Mouse (Mus musculus) ovary, postnatal 36 days (tissue): ENCODE measurements at regions not wholly inside any gene's neighbourhood (a gene's known extent, or its start where the extent isn't known, plus 50 kb on each side); places are given as distances from the start of the nearest gene placed in this dataset.

ENCODE experiments used
- DNase-seq: peaks from one replicate; pipeline ENCODE4 v3.0.0; 2022; ENCODE audit warnings: low spot score, mixed read lengths

DNA sequence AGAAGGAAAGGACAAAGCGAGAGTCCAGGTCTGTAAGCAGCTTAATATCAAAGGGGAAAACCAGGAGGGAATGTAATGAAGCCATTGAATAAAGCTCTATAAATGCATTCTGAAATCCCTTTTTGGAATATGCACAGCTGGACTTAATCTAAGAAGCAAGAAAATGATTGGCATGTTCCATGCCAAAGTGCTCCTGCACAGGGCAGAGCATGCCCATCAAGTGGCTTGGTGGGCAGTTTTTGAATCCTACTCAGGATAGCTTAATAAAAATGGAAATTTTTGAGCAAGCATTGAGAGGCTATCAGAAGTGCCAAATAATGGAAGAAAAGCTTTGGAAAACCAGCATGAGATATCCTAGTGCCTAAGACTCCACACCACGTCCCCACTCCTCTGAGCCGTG is 466.1 kb downstream of the Epm2a start:
- DNase-seq: no peak

DNA sequence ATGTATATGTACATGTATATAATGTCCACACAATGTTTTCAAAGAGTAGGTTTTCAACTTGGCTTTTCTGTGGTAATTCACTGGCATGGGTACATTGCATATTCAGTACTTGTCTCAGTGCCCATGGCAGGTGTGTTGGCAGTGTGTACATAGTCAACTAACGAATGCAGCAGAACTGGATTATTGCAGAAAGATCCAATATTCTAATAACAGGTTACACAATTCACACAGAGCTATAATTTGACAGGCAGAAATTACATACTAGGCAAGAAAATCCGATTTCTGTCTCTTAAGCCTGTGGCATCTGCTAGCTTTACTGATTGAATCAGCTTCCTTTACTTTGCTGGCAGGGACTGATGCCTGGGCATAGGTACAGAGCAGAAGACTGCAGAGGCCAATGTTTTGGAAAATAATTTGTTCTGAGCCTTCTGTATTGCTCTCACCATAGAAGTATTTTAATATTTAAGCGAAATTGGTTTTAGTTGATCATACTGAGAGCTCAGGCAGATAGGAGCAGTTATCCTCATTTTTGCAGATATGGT is 479.3 kb downstream of the Epm2a start:
- no peak for DNase-seq

DNA sequence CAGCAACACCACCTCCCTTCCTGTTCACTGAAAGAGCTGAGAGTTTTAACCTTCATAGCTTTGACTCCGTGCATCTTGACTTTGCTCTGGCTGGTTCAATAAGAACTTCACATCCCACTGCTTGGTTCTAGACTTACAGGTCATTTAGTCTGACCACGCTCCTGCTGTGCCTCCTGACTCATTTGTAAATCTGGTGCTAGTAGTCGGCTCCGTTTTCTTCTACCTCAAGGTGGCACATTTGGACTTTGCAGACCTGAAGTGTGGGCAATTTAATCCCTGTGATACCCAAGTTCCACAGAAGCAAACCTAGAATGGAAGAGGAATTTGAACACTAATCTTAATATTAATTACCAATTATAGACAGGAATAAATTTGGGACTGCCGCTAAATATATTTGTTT is 497.9 kb downstream of the Epm2a start:
- DNase-seq: no peak

DNA sequence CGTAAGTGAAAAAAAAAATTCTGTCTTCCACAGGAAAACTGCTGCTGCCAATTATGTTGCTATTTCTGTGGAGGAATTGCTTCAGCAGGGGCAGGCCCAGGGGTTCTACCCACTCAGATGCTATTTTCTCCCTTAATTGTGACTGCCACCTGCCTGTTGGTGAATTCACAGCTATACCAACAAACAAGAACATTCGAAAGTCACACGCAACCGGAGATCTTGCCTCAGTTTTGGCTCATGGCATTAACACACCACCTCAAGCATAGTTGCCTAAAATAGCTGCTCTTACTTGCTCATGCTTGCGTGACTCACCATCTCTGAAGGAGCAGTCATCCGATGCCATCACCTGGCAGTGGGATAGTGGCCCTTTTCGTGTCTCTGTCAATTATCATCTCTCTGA is 498.3 kb downstream of the Epm2a start:
- no peak for DNase-seq

DNA sequence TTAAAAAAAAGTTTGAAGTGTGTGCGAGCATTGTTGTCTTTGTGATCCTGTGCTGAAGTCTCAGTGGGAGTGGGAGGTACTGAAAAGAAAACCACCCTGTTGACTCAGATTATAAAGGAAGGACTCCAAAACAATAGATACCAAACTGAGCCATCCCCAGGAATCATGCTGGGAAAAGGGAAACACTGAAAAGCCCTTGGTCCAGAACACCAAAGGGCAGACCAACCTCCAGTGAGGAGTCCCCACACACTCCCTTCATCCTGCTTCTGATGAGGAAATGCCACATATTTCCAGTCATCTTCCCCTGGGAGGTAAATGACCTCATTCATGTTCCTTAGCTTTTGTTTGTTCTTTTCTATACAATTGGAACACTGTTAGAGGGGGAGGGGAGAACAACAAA is 502.9 kb downstream of the Epm2a start:
- DNase-seq: no peak

DNA sequence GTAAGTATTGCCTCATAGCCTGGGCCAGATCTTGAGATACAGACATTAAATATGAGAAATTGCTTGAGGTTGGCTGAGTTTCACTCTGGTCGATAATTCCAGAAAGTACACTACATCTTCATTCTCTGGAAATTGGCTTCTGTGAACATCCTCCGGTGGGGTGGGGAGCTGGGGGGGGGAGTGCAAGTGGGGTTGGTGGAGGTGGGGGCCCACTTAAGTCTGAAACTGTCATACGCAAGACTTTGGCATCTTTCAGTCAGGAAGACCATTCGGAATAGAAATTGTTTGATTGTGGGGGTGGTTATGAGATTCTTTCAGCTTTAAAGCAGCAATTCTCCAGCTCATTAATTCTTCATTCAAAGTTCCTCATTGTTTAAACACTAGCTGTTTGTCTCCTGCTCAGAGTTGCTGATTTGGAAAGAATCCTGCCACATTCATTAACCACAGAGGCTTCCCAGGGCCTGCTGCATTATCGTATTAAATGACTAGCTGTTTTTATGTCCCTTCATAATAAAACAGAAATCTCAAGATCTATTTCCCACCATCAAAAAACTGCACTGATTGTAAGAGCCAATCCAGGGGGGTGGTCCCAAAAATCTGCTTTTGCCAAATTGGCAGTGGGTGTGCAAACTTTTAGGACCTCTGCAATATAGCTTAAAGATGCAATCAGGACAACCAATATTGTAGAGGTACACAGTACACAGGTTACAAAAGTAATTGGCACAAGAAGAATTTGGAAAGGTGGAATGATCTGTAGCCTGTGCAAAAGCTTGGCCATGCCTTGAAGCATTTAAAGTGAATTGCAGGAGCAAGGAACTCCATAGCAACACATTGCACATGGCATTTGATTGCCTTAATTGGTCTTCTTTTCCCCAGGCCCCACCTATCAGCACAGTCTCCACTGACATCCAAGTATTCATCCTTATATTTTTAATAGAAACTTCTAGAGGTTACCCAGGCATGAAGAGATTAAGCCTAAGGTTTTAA is 532.2 kb downstream of the Epm2a start:
- no peak for DNase-seq

DNA sequence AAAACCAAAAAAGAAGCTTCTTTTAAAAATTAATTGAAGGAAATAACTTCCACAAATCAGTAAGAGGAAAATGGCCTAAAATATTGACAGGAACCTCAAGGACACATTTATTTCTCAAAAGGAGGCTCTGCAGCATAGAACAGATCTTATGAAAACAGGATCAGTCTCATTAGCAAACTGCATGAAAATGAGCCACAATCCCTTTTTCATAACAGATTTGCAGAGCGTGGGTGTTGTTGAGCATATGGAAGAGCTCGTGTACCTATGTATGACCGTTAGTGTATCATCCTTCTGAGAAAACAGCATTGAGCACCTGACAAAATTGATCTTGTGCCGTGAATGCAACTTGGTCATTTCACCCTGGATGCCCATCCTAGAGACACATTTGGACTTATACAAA is 543.0 kb downstream of the Epm2a start:
- DNase-seq: no peak

DNA sequence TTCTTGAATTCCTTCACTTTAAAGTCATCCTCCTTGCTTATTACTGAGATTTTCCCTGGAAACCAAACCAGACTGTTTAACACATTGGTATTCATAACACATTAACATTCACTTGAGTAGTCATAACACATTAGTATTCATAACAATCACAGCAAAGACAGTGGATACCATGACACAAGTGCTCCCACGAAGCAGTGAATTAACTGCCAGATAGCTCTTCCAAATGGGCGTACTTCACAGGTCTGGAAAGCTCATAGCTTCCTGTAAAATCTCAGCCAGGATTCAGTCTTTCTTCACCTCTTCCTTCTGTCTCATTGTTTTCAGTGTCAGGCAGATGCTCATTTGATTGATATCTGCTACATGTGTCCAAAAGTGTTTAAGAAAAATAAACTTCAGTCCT is 545.7 kb downstream of the Epm2a start:
- no peak for DNase-seq

DNA sequence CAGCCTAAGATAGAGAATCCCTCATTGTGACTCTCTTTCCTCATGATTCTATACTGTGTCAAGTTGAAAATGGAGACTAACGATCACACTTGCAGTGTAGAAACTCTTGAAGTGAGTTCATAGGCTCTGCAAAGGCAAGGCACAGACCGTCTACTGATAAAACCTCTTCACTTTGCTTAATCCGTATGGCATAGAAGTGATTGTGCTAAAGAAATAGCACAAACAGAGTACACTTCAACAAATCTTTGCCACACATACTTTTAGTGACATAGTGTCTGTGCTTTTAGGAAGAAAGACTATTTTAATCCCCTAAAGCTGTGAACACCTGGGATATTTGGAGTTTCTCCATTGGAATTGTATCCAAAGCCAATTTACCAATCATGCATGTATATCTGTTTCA is 578.9 kb downstream of the Epm2a start:
- DNase-seq: no peak

DNA sequence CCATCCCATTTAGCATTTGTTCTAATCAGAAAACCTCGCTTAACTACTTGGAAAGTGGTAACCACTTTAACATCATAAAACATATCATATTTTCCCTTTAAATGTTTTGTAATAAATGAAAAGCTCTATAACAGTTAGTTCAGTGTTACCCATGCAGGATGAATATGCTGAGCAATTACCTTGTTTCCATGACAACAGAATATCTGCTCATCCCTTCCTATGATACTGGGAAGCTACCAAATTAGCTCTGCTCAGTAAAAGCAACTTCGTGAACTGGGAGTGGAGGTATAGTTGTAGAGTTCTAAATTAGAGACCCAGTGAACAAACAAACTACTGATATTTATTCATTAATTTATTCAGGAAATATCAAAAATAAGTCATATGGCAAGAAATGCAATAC is 595.0 kb downstream of the Epm2a start:
- no peak for DNase-seq

DNA sequence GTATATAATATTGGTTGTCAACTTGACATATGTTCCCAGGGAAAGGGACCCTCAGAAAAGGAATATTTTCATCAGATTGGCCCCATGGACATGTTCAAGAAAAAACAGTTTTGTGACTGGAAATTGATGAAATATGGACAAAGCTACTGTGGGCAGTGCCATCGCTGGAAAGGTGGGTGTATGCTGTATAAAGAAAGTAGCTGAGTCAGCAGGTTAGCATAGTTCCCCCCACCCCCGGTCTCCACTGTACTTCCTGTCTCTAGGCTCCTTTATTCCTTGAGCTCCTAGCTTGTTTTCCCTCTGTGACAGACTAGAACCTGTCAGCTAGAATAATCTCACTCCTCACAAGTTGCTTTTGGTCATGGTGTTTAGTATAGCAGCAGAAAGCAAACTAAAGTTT is 599.6 kb downstream of the Epm2a start:
- no peak for DNase-seq

DNA sequence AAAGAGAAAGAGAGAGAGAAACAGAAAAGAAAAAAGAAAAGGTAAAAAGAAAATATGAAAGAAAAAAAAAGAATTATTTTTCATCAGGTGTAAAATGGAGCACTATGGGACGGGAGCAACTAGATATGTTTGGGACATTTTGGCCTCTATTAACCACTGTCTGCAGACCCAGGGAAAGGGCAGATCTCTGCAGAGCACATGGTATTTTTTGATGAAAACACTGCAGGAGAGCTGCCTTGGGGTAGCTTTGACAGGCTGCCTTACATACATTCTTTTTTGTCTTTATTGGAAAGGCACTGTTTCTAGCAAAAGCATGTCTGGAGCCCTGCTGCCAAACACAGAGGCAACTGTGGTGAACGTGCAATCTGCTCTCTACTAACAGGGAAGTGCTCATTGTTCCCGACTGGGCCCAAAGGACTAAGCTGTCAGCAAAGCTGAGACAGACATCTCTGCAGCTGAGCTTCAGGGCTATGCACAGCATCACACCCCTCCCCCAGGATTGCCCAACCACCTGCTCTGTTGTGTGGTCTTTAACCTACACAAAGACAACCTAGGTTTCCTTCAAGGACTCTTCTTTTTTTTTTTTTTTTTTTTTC is 617.2 kb downstream of the Epm2a start:
- DNase-seq: no peak

DNA sequence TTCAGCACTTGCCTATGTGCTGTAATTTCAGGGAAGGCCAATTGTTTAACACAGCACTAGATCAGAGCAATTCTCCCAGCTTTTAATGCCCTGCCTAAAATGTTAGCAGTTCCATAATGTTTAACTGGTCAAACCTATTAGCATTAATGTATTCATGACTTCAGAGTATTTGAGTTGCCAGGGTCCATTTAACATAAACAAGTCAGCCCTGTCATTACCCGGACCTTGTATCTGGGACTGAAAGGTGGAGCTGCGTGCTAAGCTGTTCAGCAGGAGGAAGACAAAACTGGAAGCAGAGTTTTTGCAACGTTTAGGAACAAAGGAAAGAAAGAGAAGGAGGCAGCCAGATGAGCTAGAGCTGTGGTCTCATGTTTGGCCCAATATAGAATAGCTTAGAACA is 661.8 kb downstream of the Epm2a start:
- no peak for DNase-seq

DNA sequence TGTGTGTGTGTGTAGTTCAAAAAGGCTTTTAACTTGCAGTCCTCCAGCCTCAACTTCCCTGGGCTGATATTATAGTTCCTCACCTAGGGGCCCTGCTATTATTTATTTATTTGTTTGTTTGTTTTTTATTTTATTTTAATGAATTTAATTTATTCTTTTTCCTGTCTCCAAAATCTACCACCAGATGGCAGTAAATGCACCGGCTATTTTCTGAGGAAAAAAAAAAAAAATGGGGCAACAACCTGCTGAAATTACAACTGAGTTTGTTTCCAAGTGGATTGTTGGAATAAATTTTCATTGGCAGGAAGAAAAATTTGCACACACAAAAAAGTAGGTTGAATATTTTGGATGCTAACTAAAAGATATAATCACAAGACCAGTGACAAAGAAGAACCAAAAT is 662.7 kb downstream of the Epm2a start:
- no peak for DNase-seq

DNA sequence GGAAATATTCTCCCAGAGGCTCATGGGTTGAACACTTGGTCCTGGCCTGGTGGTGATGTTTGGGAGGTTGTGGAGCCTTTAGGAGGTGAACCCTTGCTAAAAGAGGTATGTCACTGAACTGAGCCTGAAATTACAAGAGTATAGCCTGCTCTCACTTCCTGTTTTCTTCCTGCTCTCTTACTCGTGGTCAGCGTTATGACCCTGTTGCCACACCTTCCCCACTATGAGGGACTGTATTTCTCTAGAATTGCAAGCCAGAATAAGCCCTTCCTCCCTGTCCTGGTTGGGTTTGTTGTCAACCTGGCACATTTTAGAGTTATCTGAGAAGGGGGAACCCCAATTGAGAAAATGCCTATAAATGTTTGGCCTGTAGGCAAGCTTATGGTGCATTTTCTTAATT is 674.1 kb downstream of the Epm2a start:
- DNase-seq: no peak

DNA sequence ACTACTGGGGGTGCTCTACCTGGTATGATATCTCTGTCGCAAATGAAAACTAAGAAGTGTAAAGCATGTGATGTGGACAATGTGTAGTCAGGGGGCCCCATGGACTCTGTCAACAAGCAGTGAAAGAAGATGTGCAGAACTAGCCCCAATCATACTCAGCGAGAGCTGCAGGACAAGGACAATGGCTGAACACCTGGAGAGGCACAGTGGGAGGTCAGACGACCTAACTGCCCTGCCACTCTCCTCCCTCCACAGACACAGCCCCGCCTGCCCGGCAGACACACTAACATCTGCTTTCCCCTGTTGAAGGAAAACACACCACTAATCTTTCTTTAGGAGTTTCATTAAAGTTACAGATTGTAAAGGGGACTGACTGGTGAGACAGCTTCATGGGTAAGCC is 675.1 kb downstream of the Epm2a start:
- no peak for DNase-seq

DNA sequence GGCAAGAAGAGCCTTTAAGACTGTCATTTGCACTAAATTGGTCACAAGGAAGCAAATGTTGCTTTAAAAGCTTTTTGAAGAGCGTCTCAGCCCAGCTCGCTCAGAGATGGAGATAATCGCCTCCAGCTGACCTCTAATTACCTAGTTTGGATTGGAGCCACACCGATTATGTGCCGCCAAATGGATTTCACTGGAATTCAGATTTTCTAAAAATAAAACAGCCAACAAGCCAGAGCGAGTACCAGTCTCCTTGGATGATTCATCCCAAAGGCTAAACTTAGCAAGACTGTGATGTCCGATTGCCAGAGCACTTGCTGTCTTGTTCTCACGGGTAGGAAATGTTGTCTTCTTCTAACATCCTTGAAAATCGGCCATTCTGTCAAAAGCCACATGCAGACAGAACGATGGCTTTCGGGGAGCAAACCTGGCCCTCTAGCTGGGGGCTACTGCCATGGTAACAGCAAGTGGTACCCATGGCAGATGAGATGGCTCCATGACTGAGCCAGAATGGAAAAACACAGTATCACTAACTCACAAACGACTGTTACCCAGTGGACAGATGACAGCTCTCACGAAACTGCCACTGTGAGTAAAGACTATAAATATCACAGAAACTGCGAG is 676.1 kb downstream of the Epm2a start:
- DNase-seq: no peak

DNA sequence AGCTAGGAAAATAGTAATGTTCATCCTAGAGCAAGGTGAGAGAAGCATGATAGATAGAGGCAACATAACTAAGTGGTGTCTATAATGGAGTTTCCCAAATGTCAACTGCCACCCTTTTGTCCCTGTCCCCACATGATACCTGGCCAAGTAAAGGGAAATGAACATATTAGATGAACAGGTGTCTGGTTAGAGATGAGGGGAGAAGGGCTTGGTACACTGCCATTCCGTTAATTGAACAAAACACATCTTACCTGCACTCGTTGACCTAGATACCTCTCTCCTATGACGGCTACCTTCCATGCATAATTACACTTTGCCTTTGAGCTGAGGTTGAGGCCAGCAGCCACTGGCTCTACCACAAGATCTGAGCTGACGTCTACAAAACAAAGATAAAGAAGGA is 677.4 kb downstream of the Epm2a start:
- no peak for DNase-seq

DNA sequence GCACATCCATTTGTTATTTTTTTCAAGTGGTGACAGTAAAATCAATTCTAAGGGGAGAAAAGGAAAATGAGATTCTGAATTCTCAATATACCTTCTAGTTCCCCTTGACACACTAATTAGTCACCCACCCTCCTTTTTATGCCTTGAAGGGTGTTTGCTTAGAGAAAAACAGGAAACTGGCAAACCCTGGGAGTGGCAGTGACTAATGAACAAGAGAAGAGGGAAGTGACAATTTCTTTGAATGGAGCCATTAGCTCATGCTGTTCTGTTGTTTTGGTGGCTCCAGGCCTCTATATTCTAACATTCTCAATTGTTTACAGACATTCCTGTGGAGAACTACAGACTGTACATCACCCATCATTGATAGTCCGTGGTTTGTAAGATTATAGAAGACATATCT is 692.0 kb downstream of the Epm2a start:
- DNase-seq: no peak

DNA sequence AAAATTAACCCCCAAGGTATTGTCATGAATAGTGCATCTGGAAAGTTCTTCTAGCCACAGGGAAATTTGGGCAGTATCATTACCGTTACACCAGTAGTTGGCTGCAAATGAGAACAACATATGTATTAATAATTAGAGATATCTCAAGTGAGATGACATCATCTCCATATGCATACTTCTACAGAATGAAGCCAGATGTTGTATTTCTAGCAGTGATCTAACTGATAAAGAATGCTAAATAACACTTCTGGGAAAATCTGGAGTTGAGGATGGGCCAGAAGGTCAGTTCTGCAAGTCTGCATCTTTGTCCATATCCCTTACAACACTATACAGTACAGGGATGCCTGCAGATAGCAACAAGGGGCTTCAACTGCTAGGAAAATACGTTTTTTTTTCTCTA is 702.7 kb downstream of the Epm2a start:
- DNase-seq: no peak

DNA sequence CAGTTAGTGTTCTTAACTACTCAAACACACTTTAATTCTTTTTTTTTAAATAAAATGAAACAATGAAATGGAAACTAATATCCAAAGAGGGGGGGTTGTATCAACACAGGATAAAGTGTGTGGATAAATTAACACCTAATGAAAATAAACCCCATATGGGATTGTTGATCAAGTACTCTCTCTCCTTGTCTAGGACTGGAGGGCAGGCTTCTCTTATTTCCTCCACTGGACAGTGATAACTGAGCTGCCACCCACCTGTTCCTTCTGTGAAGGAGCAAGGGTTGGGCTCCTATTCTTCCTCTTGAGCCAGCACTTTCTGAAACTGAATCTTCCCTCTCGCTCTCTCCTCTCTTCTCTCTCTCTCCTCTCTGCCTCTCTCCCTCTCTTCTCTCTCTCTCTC is 716.5 kb downstream of the Epm2a start:
- DNase-seq: no peak

DNA sequence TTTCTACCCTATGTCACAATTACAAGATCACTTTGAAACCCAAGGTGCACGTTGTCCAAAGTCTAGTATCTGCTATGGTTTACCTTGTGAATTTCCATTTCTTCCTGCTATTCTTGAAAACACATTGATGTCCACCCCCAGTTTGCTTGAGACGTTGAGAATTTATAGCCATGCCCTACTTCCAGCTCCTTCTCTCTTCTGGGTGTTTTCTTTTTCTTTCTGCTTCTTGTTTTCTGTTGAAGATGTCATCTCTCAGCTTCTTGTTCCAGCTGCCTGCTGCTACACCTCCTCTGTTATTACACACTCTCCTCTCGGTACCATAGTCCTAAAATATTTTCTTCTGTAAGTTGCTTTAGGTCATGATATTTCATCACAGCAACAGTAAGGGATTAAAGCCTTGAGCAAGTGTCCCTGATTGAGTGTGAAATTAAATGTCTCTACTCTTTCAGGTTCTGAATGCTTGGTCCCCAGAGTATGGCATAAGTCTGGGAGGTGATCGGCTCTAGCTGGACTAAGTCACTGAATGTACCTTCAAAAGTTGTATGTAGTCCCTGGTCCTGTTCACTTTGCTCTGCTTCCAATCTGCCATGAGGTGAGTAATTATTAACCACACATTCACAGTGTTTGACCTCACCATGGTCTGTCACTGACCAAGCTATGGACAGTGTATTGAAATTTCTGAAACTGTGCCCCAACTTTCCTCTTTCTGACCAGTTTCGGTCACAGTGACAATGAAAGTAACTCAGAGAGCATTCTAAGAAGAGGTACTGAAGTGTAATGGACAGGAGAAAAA is 718.1 kb downstream of the Epm2a start:
- no peak for DNase-seq
